Mouse (Mus musculus): ENCODE results near the gene Col17a1. TPM values are rescaled to one million over a fixed set of nuclear protein-coding genes. Genes with fewer than 3 reads are reported as not detected.

The Col17a1 gene
- total and polyA plus RNA-seq, 2 experiments from 2014 or later, result 0.42 to 0.57 TPM

- Histone ChIP-seq H3K4me1 (ENCODE audit: insufficient read depth) (no peaks in the 10 kb centered on the region), H3K27me3 (ENCODE audit: insufficient read depth, low read length) (no peaks in the 10 kb centered on the region), H3K36me3 (ENCODE audit: insufficient read depth) (0 out of 2 replicates have a peak, but pooled peaks cover 4% of the 10 kb centered on the region), H3K4me2 (ENCODE audit: low read depth) (no peak overlapping the region), H3K9ac (no peak overlapping the region), H3K27ac (ENCODE audit: low read depth, low read length) (no peak overlapping the region), H3K9me3 (ENCODE audit: low read length) (no peaks in the 10 kb centered on the region), H3K4me3 (ENCODE audit: low read depth, low read length) (no peak overlapping the region)
- ATAC-seq (no peak), DNase-seq (no peak)
- TF ChIP-seq CTCF (IDR thresholded peaks at IDR 0.05; ENCODE audit: low read depth), result no peak
- 95% methylated on average over 5 of the region's 5 CpGs for WGBS
Observed at GRCm38 (mm10) chr19:47651160-47651480, 40.8 kb downstream of the Col17a1 start.

- 87% methylated on average over 16 of the region's 16 CpGs for WGBS
Observed at GRCm38 (mm10) chr19:47650366-47651159, 41.3 kb downstream of the Col17a1 start.

DNA sequence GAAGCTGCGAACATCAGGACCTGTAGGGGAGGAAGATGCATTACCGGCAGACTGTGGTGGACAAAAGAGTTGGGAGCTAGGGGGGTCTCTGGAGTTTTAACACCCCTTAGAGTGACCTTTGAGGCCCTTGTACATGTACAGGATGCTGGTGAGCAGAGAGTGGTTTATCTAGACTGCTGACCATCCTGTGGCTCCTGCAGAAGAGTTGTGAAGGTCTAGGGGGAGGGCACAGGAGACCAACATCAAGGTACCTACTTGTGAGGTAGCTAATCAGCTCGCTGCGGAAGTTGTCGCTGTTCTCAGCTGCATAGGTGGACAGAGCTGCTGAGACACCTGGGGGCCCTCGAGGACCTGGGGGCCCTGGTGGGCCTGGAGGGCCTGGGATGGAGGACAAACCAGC lies 42.8 kb downstream of the Col17a1 start:
- DNase-seq, result no peak
- Histone ChIP-seq H3K4me3 (ENCODE audit: low read depth, low read length) (no peak overlapping the region), H3K4me1 (ENCODE audit: insufficient read depth) (no peaks in the 10 kb centered on the region), H3K27ac (ENCODE audit: low read depth, low read length) (no peak overlapping the region), H3K27me3 (ENCODE audit: insufficient read depth, low read length) (no peaks in the 10 kb centered on the region), H3K4me2 (ENCODE audit: low read depth) (no peak overlapping the region), H3K9me3 (ENCODE audit: low read length) (no peaks in the 10 kb centered on the region), H3K9ac (no peak overlapping the region), H3K36me3 (ENCODE audit: insufficient read depth) (0 out of 2 replicates have a peak, but pooled peaks cover 4% of the 10 kb centered on the region)
- 95% methylated on average over 6 of the region's 6 CpGs for WGBS
- TF ChIP-seq CTCF (IDR thresholded peaks at IDR 0.05; ENCODE audit: low read depth), result no peak
- ATAC-seq, result no peak

More at GRCm38 (mm10) chr19:47650366-47651159, 41.3 kb downstream of the Col17a1 start:
- Histone ChIP-seq H3K27me3 (ENCODE audit: insufficient read depth, low read length) (no peaks in the 10 kb centered on the region), H3K4me2 (ENCODE audit: low read depth) (no peak overlapping the region), H3K9ac (no peak overlapping the region), H3K4me3 (ENCODE audit: low read depth, low read length) (no peak overlapping the region), H3K36me3 (ENCODE audit: insufficient read depth) (0 out of 2 replicates have a peak, but pooled peaks cover 4% of the 10 kb centered on the region), H3K9me3 (ENCODE audit: low read length) (no peaks in the 10 kb centered on the region), H3K4me1 (ENCODE audit: insufficient read depth) (no peaks in the 10 kb centered on the region), H3K27ac (ENCODE audit: low read depth, low read length) (no peak overlapping the region)
- no peak for DNase-seq
- no peak for ATAC-seq
- no peak for TF ChIP-seq CTCF (IDR thresholded peaks at IDR 0.05; ENCODE audit: low read depth)

DNA sequence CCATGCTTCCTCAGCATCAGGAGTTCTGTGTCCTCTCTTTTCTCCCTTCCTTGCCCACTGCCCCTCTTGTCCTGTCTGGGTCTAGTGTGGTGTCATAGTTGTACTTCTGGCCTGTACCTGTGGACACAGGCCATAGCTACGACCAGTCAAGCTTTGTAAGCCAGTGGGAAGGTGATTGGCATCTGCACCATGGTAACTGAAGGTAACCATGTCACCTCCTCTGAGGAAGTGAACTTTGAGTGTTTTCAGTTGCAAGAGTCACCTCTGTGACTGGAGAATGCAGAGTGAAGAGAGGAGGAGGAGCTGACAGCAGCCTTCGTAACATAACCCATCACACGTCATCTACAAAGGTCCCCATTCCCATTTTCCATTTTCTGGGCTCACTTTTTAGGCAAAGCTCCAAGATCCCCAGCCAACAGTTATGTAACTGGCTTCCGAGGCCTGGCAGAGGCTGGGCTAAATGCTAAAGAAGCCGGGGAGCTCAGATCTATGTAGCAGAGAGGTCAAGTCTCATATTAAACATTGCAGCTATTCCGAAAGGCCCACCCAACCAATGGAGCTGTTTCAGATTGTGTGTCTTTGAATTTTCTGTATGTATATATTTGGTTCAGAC lies 45.3 kb downstream of the Col17a1 start:
- Histone ChIP-seq H3K36me3 (ENCODE audit: insufficient read depth) (peaks cover 11% of the 10 kb centered on the region; the same call in 1 of the 2 replicates), H3K4me1 (ENCODE audit: insufficient read depth) (no peaks in the 10 kb centered on the region), H3K27ac (ENCODE audit: low read depth, low read length) (no peak overlapping the region), H3K4me2 (ENCODE audit: low read depth) (no peak overlapping the region), H3K9ac (no peak overlapping the region), H3K9me3 (ENCODE audit: low read length) (no peaks in the 10 kb centered on the region), H3K27me3 (ENCODE audit: insufficient read depth, low read length) (no peaks in the 10 kb centered on the region), H3K4me3 (ENCODE audit: low read depth, low read length) (no peak overlapping the region)
- WGBS, result 74% methylated on average over 6 of the region's 6 CpGs
- no peak for TF ChIP-seq CTCF (IDR thresholded peaks at IDR 0.05; ENCODE audit: low read depth)
- ATAC-seq (no peak), DNase-seq (no peak)

DNA sequence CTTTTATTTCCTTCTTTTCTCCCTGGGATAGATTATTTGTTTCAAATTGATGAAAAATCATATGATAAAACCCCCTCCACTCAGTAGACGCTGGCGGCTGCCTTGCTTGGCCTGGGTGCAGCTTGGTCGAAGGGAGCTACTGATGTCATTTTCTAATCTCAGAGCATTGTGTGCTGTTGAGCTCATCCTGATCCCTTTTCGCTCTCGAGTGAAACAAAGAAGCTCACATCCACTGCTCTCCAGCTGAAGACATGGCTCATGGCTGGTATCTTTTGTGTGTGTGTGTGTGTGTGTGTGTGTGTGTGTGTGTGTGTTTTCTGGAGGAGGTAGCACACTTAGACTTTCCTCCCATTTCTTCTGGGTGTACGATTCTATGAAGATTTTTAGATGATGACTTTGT lies 46.3 kb downstream of the Col17a1 start:
- H3K9ac ChIP-seq, result no peak overlapping the region
- no peak overlapping the region for H3K27ac ChIP-seq (ENCODE audit: low read depth, low read length)
- no peaks in the 10 kb centered on the region for H3K27me3 ChIP-seq (ENCODE audit: insufficient read depth, low read length)
- WGBS, result 33% methylated on average over 6 of the region's 6 CpGs
- H3K4me2 ChIP-seq (ENCODE audit: low read depth), result no peak overlapping the region
- no peaks in the 10 kb centered on the region for H3K4me1 ChIP-seq (ENCODE audit: insufficient read depth)
- H3K9me3 ChIP-seq (ENCODE audit: low read length), result no peaks in the 10 kb centered on the region
- peak; percentile 36; the same call in 1 of the 2 replicates for ATAC-seq
- no peak for DNase-seq
- TF ChIP-seq CTCF (IDR thresholded peaks at IDR 0.05; ENCODE audit: low read depth), result no peak
- H3K36me3 ChIP-seq (ENCODE audit: insufficient read depth), result peaks cover 11% of the 10 kb centered on the region; the same call in 1 of the 2 replicates
- H3K4me3 ChIP-seq (ENCODE audit: low read depth, low read length), result no peak overlapping the region

DNA sequence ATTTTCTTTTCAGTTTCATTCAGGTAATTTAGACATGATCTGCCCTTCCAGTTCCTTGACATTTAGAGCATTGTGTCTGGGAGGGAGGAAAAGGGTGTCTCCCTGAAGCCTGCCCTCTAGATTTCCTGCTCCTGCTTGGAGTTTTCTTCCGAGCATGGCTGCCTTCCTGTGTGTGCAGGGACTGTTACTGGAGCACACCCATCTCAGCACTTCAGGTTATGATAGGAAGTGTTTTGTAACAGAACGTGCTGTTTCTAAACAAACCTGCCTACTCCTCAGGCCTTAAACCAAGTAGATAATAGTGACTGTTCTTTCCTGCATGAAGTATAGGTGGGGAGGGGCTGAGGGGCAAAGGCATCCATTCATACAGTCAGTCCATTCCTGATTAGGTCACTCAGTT lies 48.0 kb downstream of the Col17a1 start:
- no peak overlapping the region for H3K27ac ChIP-seq (ENCODE audit: low read depth, low read length)
- H3K9ac ChIP-seq, result no peak overlapping the region
- H3K4me1 ChIP-seq (ENCODE audit: insufficient read depth), result no peaks in the 10 kb centered on the region
- no peak for TF ChIP-seq CTCF (IDR thresholded peaks at IDR 0.05; ENCODE audit: low read depth)
- DNase-seq (no peak), ATAC-seq (no peak)
- no peak overlapping the region for H3K4me3 ChIP-seq (ENCODE audit: low read depth, low read length)
- no peaks in the 10 kb centered on the region for H3K9me3 ChIP-seq (ENCODE audit: low read length)
- WGBS, result 64% methylated on average over 2 of the region's 2 CpGs
- H3K36me3 ChIP-seq (ENCODE audit: insufficient read depth), result peaks cover 18% of the 10 kb centered on the region
- no peaks in the 10 kb centered on the region for H3K27me3 ChIP-seq (ENCODE audit: insufficient read depth, low read length)
- no peak overlapping the region for H3K4me2 ChIP-seq (ENCODE audit: low read depth)

DNA sequence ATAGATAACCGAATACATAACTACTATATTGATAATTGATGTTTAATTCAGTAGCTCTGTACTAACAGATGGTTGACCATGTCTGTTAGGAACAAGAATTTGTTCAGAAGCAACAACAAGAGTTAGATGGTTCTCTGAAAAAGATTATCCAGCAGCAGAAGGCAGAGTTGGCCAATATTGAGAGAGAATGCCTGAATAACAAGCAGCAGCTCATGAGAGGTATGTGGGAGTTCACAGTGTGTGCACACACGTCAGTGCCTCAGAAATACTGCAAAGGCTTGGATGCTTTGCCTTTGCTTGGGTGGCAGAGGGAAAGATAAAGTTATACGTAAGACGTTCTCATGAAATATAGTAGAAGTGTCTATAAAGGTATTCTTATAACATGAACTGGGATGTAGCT lies 56.5 kb downstream of the Col17a1 start:
- no peak overlapping the region for H3K9ac ChIP-seq
- WGBS, result 90% methylated on average over 4 of the region's 4 CpGs
- DNase-seq, result no peak
- no peak for TF ChIP-seq CTCF (IDR thresholded peaks at IDR 0.05; ENCODE audit: low read depth)
- no peaks in the 10 kb centered on the region for H3K27me3 ChIP-seq (ENCODE audit: insufficient read depth, low read length)
- H3K4me3 ChIP-seq (ENCODE audit: low read depth, low read length), result no peak overlapping the region
- H3K36me3 ChIP-seq (ENCODE audit: insufficient read depth), result peaks cover 22% of the 10 kb centered on the region
- H3K27ac ChIP-seq (ENCODE audit: low read depth, low read length), result no peak overlapping the region
- ATAC-seq, result no peak
- no peaks in the 10 kb centered on the region for H3K4me1 ChIP-seq (ENCODE audit: insufficient read depth)
- no peaks in the 10 kb centered on the region for H3K9me3 ChIP-seq (ENCODE audit: low read length)
- no peak overlapping the region for H3K4me2 ChIP-seq (ENCODE audit: low read depth)
